Mouse (Mus musculus): Measurements from ENCODE around the gene Hist1h2ap. TPM values are rescaled to one million over a fixed set of nuclear protein-coding genes. Genes with fewer than 3 reads are reported as not detected.
A peak's percentile ranks its signal among the peaks of the same experiment; 100 is the strongest.
"Not testable (repeated sequence)": the region's sequence is repeated elsewhere in the genome, so short reads cannot be mapped to it uniquely, and the experiment has no call there.

Hist1h2ap gene
- 276 and 359 TPM in 2 replicates for polyA plus RNA-seq (2015; fragmentation: Nextera tagmentation; extraction: Ambion mirVana)

- H3K9me3 ChIP-seq (replicated peaks; ENCODE audit: control insufficient read depth, low read length, poor library complexity, severe bottlenecking); H3K36me3 ChIP-seq (ENCODE audit: control insufficient read depth, insufficient read depth, low read length); H3K9ac ChIP-seq (ENCODE audit: low read depth, low read length); H3K4me1 ChIP-seq (ENCODE audit: control insufficient read depth, insufficient read depth, low read length); H3K4me3 ChIP-seq (ENCODE audit: low read depth, low read length); H3K27ac ChIP-seq (ENCODE audit: low read length); H3K4me2 ChIP-seq (ENCODE audit: low read length); H3K27me3 ChIP-seq (ENCODE audit: control insufficient read depth, insufficient read depth, low read depth, low read length): not testable (repeated sequence)
- WGBS, result no CpG with 5 or more reads among the region's 24 CpGs
- peak; percentile 97 for ATAC-seq
Observed at GRCm38 (mm10) chr13:21833461-21833860, at the start of gene Hist1h2ap, which contains the start of gene Hist1h2br. Hist1h2ap (minus strand) TSS chr13:21833507. Hist1h2br (plus strand) TSS chr13:21833743.

- H3K4me2 ChIP-seq (ENCODE audit: low read length), result peak overlapping the region; percentile 44
- no peaks in the 10 kb centered on the region for H3K36me3 ChIP-seq (ENCODE audit: control insufficient read depth, insufficient read depth, low read length)
- H3K9me3 ChIP-seq (replicated peaks; ENCODE audit: control insufficient read depth, low read length, poor library complexity, severe bottlenecking), result no peaks in the 10 kb centered on the region
- ATAC-seq, result peak; percentile 68; the same call in 1 of the 2 replicates
- peak overlapping the region; percentile 26 for H3K4me3 ChIP-seq (ENCODE audit: low read depth, low read length)
- no peak overlapping the region for H3K27ac ChIP-seq (ENCODE audit: low read length)
- peaks cover 6% of the 10 kb centered on the region for H3K27me3 ChIP-seq (ENCODE audit: control insufficient read depth, insufficient read depth, low read depth, low read length)
- 2% methylated on average over 13 of the region's 13 CpGs for WGBS
- H3K9ac ChIP-seq (ENCODE audit: low read depth, low read length), result 0 out of 2 replicates have a peak overlapping the region, but pooled peaks have one; percentile 30
- H3K4me1 ChIP-seq (ENCODE audit: control insufficient read depth, insufficient read depth, low read length), result no peaks in the 10 kb centered on the region; the same call in 1 of the 2 replicates
Observed at GRCm38 (mm10) chr13:21882760-21883405, 49.6 kb upstream of the Hist1h2ap start.

DNA sequence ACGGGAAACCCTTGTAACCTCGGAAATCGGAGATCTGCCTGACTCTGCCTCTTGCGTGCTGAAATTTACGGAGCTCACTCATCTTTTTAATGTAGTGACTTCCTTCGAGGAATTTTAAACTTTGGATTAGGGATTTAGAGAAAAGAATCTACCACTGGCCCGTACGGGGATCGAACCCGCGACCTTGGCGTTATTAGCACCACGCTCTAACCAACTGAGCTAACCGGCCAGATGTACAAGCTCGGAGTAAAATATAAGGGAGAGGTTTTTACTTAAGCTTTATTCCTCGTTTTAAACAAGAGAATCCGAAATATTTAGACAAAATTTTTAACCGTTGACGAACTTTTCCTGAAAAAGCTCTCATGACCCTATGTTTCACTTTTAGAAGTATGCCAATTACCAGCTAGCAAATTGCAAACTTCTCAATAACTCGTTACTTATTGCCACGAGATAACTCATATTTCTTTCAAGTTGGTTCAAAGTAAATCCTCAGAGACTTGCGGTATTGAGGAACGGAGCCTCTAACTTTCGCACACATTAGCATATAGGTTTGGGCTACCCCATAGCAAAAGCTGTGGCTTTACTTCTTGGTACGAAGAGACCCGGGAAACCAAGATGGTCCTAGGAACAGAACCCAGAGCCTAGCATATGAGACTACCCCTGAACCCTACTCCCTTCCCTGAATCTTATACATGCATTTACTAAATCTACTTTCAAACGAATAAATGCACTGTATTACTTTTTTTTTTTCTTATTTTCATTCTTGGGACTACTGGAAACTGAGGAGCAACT, 48.8 kb upstream of the Hist1h2ap start:
- no peaks in the 10 kb centered on the region; the same call in 1 of the 2 replicates for H3K4me1 ChIP-seq (ENCODE audit: control insufficient read depth, insufficient read depth, low read length)
- no peak overlapping the region for H3K9ac ChIP-seq (ENCODE audit: low read depth, low read length)
- WGBS, result 1% methylated on average over 27 of the region's 27 CpGs
- no peak overlapping the region for H3K27ac ChIP-seq (ENCODE audit: low read length)
- peaks cover 6% of the 10 kb centered on the region for H3K27me3 ChIP-seq (ENCODE audit: control insufficient read depth, insufficient read depth, low read depth, low read length)
- no peak for ATAC-seq
- H3K9me3 ChIP-seq (replicated peaks; ENCODE audit: control insufficient read depth, low read length, poor library complexity, severe bottlenecking), result no peaks in the 10 kb centered on the region
- peak overlapping the region; percentile 30 for H3K4me2 ChIP-seq (ENCODE audit: low read length)
- H3K36me3 ChIP-seq (ENCODE audit: control insufficient read depth, insufficient read depth, low read length), result no peaks in the 10 kb centered on the region
- H3K4me3 ChIP-seq (ENCODE audit: low read depth, low read length), result peak overlapping the region; percentile 26

DNA sequence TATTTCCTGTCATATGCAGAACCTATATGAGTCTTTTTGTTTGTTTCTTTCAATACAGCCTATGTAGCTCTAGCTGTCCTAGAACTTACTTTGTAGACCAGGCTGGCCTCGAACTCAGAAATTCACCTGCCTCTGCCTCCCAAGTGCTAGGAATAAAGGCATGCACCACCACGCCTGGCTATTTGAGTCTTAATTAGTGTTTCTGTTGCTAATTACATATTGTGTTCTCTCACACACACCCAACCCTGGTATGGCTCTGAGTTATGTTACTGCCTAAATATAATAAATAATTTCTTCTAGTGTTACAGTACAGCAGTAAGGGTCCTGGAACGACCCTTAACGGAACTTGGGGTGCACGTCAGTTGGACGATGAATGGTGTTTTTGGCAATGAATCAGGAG, 47.4 kb upstream of the Hist1h2ap start:
- Histone ChIP-seq H3K27ac (ENCODE audit: low read length) (no peak overlapping the region), H3K36me3 (ENCODE audit: control insufficient read depth, insufficient read depth, low read length) (no peaks in the 10 kb centered on the region), H3K4me3 (ENCODE audit: low read depth, low read length) (no peak overlapping the region), H3K27me3 (ENCODE audit: control insufficient read depth, insufficient read depth, low read depth, low read length) (peaks cover 6% of the 10 kb centered on the region), H3K4me1 (ENCODE audit: control insufficient read depth, insufficient read depth, low read length) (no peaks in the 10 kb centered on the region; the same call in 1 of the 2 replicates), H3K9me3 (replicated peaks; ENCODE audit: control insufficient read depth, low read length, poor library complexity, severe bottlenecking) (no peaks in the 10 kb centered on the region), H3K4me2 (ENCODE audit: low read length) (no peak overlapping the region), H3K9ac (ENCODE audit: low read depth, low read length) (no peak overlapping the region)
- ATAC-seq, result no peak
- WGBS, result 90% methylated on average over 6 of the region's 6 CpGs

DNA sequence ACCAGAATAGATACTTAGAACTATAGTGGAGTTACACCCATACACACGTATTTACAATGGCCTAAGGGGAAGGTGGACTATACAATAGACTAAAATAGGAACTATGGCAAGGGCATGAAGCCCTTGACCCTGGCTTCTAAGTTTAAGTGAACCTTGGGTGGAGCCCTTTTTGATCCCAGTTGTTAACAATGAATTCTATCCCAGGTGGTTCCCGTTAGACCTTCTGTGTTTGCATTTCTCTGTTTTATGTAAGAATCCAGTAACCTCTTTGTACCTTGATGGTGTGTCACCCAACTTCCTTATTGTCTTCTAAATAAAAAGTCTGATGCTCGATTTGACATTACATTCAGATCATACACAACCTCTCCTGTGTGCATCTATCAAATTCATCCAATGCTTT, 32.2 kb upstream of the Hist1h2ap start:
- H3K27ac ChIP-seq (ENCODE audit: low read length); H3K9me3 ChIP-seq (replicated peaks; ENCODE audit: control insufficient read depth, low read length, poor library complexity, severe bottlenecking); H3K4me1 ChIP-seq (ENCODE audit: control insufficient read depth, insufficient read depth, low read length); H3K9ac ChIP-seq (ENCODE audit: low read depth, low read length); ATAC-seq; H3K4me3 ChIP-seq (ENCODE audit: low read depth, low read length); H3K36me3 ChIP-seq (ENCODE audit: control insufficient read depth, insufficient read depth, low read length); H3K27me3 ChIP-seq (ENCODE audit: control insufficient read depth, insufficient read depth, low read depth, low read length); H3K4me2 ChIP-seq (ENCODE audit: low read length): not testable (repeated sequence)
- 70% methylated on average over 3 of the region's 3 CpGs for WGBS

GRCm38 (mm10) chr13:21861608-21862007, 28.3 kb upstream of the Hist1h2ap start:
- WGBS, result 17% methylated on average over 5 of the region's 5 CpGs
- no peak overlapping the region for H3K4me3 ChIP-seq (ENCODE audit: low read depth, low read length)
- no peaks in the 10 kb centered on the region for H3K4me1 ChIP-seq (ENCODE audit: control insufficient read depth, insufficient read depth, low read length)
- no peak overlapping the region for H3K9ac ChIP-seq (ENCODE audit: low read depth, low read length)
- H3K4me2 ChIP-seq (ENCODE audit: low read length), result no peak overlapping the region
- H3K36me3 ChIP-seq (ENCODE audit: control insufficient read depth, insufficient read depth, low read length), result no peaks in the 10 kb centered on the region
- no peak overlapping the region for H3K27ac ChIP-seq (ENCODE audit: low read length)
- peaks cover 4% of the 10 kb centered on the region; the same call in 1 of the 2 replicates for H3K9me3 ChIP-seq (replicated peaks; ENCODE audit: control insufficient read depth, low read length, poor library complexity, severe bottlenecking)
- ATAC-seq, result no peak
- no peaks in the 10 kb centered on the region for H3K27me3 ChIP-seq (ENCODE audit: control insufficient read depth, insufficient read depth, low read depth, low read length)

- peak overlapping the region; percentile 53 for H3K4me2 ChIP-seq (ENCODE audit: low read length)
- ATAC-seq, result peak; percentile 71; the same call in 1 of the 2 replicates
- H3K27me3 ChIP-seq (ENCODE audit: control insufficient read depth, insufficient read depth, low read depth, low read length), result no peaks in the 10 kb centered on the region; the same call in 1 of the 2 replicates
- H3K4me3 ChIP-seq (ENCODE audit: low read depth, low read length), result peak overlapping the region; percentile 42
- no peak overlapping the region for H3K27ac ChIP-seq (ENCODE audit: low read length)
- WGBS, result 1% methylated on average over 15 of the region's 15 CpGs
- no peaks in the 10 kb centered on the region for H3K9me3 ChIP-seq (replicated peaks; ENCODE audit: control insufficient read depth, low read length, poor library complexity, severe bottlenecking)
- peak overlapping the region; percentile 58 for H3K9ac ChIP-seq (ENCODE audit: low read depth, low read length)
- no peaks in the 10 kb centered on the region for H3K4me1 ChIP-seq (ENCODE audit: control insufficient read depth, insufficient read depth, low read length)
- no peaks in the 10 kb centered on the region for H3K36me3 ChIP-seq (ENCODE audit: control insufficient read depth, insufficient read depth, low read length)
Observed at GRCm38 (mm10) chr13:21855698-21856162, 22.4 kb upstream of the Hist1h2ap start.

DNA sequence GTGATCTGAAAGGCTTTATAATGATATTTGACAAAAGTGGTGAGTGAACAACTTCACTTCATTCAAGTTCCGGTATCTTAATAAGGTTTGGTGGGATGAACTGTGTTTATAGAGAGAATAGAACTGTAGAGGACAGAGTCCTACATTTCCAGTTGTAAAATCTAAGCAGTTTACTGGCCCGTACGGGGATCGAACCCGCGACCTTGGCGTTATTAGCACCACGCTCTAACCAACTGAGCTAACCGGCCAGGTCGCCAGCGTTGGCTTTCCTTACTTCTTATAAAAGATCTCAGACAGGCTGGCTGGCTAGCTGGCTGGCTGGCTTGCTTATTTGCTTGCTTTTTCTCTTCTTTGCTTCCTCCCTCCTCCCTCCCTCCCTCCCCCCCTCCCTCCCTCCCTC, 21.8 kb upstream of the Hist1h2ap start:
- under 1% methylated on average over 11 of the region's 11 CpGs for WGBS
- Histone ChIP-seq H3K4me2 (ENCODE audit: low read length) (peak overlapping the region; percentile 53), H3K36me3 (ENCODE audit: control insufficient read depth, insufficient read depth, low read length) (no peaks in the 10 kb centered on the region), H3K27ac (ENCODE audit: low read length) (no peak overlapping the region), H3K4me3 (ENCODE audit: low read depth, low read length) (peak overlapping the region; percentile 42), H3K27me3 (ENCODE audit: control insufficient read depth, insufficient read depth, low read depth, low read length) (no peaks in the 10 kb centered on the region; the same call in 1 of the 2 replicates), H3K9ac (ENCODE audit: low read depth, low read length) (no peak overlapping the region), H3K9me3 (replicated peaks; ENCODE audit: control insufficient read depth, low read length, poor library complexity, severe bottlenecking) (no peaks in the 10 kb centered on the region), H3K4me1 (ENCODE audit: control insufficient read depth, insufficient read depth, low read length) (no peaks in the 10 kb centered on the region)
- peak; percentile 87 for ATAC-seq
